Mouse (Mus musculus) CD4-positive, CD25-positive, alpha-beta regulatory T cell, adult 4 months (primary cell): ENCODE data around the gene Pkig. TPM values are rescaled to one million over a fixed set of nuclear protein-coding genes. Genes with fewer than 3 reads are reported as not detected.

ENCODE experiments used
- ATAC-seq: one replicate; pipeline ENCODE4 v1.8.0; 2017
- polyA plus RNA-seq, 2 experiments: library from polyadenylated mRNA; unstranded; fragments of 100-300 nt; shearing (Covaris generic); gene quantifications; one replicate each; pipeline ENCODE4 v1.2.1; 2017

The Pkig gene
- polyA plus RNA-seq, 2 experiments from 2014 or later = 1.5 to 9.0 TPM

- ATAC-seq = no peak
Measured at GRCm38 (mm10) chr2:163712473-163712872, 54.3 kb downstream of the Pkig start.

DNA sequence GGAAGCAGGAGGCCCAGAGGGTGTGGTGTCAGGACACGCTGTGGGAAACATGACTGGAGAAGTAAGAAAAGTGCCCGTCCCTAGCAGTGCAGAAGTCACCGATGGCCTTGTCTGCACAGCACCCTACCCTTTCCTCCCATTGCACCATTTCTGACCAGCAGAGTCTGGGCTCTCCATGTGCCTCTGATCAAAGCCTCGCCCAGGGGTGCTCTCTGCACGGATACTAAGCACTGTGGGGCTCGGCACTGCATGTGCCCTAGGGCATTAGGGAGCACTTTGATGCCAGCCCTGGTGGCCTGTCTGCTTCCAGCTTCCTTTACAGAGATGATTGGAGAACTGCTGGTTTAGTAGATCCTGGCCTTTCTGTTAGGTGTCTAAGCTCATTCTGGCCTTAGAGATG, 54.7 kb downstream of the Pkig start:
- no peak for ATAC-seq

- no peak for ATAC-seq
Measured at GRCm38 (mm10) chr2:163713340-163713739, 55.2 kb downstream of the Pkig start.

- ATAC-seq = no peak
Measured at GRCm38 (mm10) chr2:163716448-163716847, 58.3 kb downstream of the Pkig start.

GRCm38 (mm10) chr2:163716853-163717252, 58.7 kb downstream of the Pkig start:
- ATAC-seq = no peak

DNA sequence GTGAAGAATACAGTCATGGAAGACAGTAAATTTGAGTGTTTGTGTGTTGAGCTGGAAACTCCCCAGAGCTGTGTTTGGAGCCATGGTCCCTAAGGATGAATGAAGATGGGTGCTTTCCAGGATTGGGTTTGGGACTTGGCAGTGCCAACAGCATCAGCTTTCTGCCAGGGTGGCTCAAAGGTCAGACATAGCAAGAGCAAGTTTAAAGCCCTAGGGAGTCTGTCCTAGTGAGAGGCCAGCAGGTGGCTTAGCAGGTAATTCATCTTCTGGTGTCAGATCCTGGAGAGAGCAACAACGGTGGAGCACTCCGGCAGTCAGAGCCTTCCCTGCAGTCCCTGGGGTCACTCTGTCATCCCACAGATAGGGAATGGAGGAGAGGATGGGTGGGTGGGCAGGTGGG, 60.3 kb downstream of the Pkig start:
- ATAC-seq = no peak

GRCm38 (mm10) chr2:163718951-163719603, 60.9 kb downstream of the Pkig start:
- peak; percentile 98 for ATAC-seq

GRCm38 (mm10) chr2:163719616-163720015, 61.4 kb downstream of the Pkig start:
- no peak for ATAC-seq

GRCm38 (mm10) chr2:163722550-163722949, 64.4 kb downstream of the Pkig start:
- no peak for ATAC-seq

DNA sequence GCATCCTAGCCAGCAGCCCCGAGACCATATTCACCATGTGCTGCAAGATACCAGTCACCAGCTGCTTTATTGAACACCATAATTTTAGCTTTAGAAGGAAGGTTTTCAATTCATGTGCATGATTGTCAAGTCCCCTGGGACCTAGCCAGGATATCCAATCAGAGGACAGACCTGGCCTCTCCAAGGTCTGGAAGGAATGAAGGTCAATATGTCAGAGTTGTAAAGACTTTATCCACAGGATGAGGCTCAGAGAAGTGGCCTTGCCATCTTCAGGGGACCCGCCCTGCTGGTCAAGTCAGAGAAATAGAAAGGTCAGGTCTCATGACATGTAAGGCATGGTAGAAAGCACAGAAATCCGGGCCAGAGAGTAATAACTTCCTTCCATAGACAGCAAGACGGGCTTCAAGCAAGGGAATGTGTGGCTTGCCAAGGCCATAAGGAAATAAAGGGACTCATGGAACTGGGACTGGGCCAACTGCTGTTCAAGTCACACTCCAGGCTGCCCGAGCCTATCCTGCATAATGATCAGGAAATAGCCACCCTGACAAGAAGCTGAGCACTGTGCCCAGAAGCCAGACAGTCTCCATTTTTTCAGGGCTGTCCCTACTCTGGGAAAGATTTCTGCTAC, 68.7 kb downstream of the Pkig start:
- no peak for ATAC-seq

DNA sequence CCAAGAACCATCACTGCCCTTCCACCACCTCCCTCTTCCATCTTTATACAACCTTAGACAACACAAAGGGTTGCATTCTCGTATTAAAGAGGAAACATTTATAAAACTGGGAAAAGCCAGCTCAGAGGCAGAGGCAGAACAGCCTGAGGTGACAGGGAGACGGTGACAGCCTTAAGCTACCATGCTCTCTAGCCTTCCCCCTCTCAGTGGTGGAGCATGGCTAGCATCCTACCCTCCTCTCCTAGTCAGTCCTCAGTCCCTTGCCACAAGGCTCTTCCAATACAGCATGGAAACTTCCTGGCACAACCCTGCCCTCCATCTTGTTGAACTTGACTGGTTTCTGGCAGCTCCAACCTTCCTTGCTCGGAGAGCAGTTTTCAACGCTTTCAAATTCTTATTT, 70.1 kb downstream of the Pkig start:
- ATAC-seq = no peak

- no peak for ATAC-seq
Measured at GRCm38 (mm10) chr2:163732021-163732420, 73.8 kb downstream of the Pkig start.

GRCm38 (mm10) chr2:163735163-163735562, 77.0 kb downstream of the Pkig start:
- no peak for ATAC-seq

DNA sequence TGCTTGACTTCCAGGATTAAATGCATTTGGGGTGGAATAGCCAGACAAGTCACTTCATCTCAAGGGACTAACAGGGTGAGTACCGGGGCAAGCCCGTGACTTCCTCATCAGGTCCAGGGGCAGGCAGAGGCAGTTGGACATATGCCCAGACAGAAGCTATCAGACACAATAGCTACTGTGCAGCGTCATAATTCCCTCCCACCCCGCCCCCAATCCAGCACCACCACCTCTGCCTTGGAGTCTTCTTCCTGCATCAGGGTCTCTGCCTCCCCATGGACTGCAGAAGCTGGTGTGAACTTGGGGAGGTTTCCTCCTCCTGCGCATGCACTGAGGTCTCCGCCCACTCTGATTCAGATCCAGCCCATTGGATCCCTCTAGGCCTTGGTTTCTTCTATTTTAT, 77.8 kb downstream of the Pkig start:
- no peak for ATAC-seq

DNA sequence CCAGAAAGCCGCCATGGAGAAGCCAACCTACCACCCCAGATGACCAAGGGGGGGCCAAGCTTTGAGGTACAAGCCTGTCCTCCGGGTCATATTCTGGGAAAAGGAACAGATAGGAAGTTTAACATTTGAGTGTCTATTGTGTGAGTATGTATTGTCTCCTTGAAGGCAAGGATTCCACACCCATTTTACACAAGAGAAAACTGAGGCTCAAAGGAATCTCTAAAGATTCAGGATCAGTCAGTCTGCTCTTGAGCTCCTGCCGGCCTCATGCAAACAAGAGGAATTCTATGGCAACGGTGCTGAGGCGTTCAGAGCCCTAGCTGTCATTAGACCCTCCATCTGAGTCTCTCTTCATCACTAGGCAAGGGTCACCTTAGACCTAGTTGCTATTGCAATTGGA, 84.5 kb downstream of the Pkig start:
- ATAC-seq = no peak

DNA sequence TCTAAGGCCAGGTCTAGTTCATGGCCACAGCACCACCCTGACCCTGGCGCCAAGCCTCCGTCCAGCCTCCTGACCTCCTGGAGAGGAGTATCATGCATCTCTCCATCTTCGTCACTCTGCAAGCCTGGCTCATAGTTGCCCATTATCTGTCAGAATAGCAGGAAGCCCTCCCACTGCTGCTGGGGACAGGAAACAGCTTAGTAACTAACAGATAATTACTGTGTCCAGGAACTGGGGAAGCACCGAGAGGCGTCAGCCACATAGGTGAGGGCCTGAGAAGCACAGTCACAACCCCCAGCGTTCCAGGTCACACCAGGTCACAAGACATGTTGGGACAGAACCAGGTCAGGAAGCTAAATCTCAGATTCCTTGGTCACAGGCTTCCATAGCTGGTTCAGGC, 85.2 kb downstream of the Pkig start:
- ATAC-seq = no peak

- no peak for ATAC-seq
Measured at GRCm38 (mm10) chr2:163744801-163745570, 86.8 kb downstream of the Pkig start.

GRCm38 (mm10) chr2:163749647-163750611, 91.7 kb downstream of the Pkig start, which contains the start of gene Ada:
TSS of gene Ada (minus strand) at chr2:163750239.
- peak; percentile 66 for ATAC-seq

- ATAC-seq = no peak
Measured at GRCm38 (mm10) chr2:163754228-163754627, 96.0 kb downstream of the Pkig start.

DNA sequence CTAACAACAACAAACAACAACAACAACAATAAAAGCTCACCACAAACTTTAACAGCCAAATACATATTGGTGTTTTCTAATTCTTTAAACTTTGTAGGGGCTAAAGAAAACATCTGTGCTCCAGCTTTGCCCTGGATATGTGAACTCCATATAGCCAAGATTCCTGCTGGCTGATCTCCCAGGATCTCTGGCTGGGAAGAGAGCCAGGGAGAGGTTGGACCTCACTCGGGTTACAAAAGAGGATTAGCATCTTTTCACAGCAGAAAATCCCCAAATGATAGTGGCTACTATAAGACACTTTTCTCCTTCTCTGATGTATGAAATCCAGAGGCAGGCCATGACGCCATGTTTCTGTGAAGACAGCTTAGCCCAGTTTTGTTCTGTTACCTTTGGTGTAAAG, 98.5 kb downstream of the Pkig start:
- ATAC-seq = no peak

- ATAC-seq = no peak
Measured at GRCm38 (mm10) chr2:163758146-163758545, 100.0 kb downstream of the Pkig start.

- ATAC-seq = no peak
Measured at GRCm38 (mm10) chr2:163760589-163760988, 102.4 kb downstream of the Pkig start.

DNA sequence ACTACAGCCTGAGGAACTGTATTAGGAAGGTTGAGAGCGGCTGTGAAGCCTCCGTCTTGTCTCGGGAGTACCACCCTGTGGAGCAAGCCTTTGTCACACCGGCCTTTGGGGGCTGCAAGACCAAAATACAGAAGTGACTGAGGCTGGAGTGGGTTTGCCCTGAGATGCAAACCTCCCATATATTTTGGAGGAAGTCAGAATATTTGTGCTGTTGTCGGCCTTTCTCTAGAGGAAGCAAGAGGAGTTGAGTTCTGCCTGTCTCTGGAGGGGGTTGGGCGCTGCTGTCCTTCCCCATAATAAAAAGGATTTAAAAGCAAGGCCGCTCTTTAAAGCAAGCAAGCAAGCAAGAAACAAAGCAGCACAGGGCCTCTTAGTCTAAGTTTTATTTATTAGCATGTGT, 103.2 kb downstream of the Pkig start:
- ATAC-seq = no peak
